Mouse (Mus musculus) heart, postnatal 0 days (tissue): ENCODE measurements around the gene Pdxk. TPM values are rescaled to one million over a fixed set of nuclear protein-coding genes. Genes with fewer than 3 reads are reported as not detected.

Experiments
- ATAC-seq: fragments of 200-750 bp; cut with Nextera tagmentation; 2 replicates; pipeline ENCODE4 v1.8.0; 2017; ENCODE audit warnings: low read depth, moderate number of reproducible peaks, moderate library complexity; ENCODE audit not compliant: insufficient read depth
- DNase-seq: peaks from one replicate; pipeline ENCODE4 v3.0.0-alpha.2; 2016; ENCODE audit warnings: low spot score
- H3K27ac ChIP-seq: fragments of 300-500 bp; sonication (generic); 2 replicates; pipeline ENCODE4 v1.5.1; 2014; ENCODE audit warnings: low read depth, mild to moderate bottlenecking
- H3K27me3 ChIP-seq: fragments of 300-500 bp; sonication (generic); 2 replicates; pipeline ENCODE4 v1.6.1; 2014; ENCODE audit warnings: low read length, mixed read lengths; ENCODE audit not compliant: control insufficient read depth, insufficient read depth
- H3K36me3 ChIP-seq: fragments of 300-500 bp; sonication (generic); replicated peaks from 2 replicates; pipeline ENCODE4 v1.6.1; 2014; ENCODE audit warnings: low read length, mixed read lengths; ENCODE audit not compliant: control insufficient read depth, insufficient read depth
- H3K4me1 ChIP-seq: fragments of 300-500 bp; sonication (generic); 2 replicates; pipeline ENCODE4 v1.6.1; 2014; ENCODE audit warnings: antibody characterized with exemption; ENCODE audit not compliant: control insufficient read depth, insufficient read depth
- H3K4me2 ChIP-seq: fragments of 300-500 bp; sonication (generic); 2 replicates; pipeline ENCODE4 v1.6.1; 2014; ENCODE audit warnings: low read depth, mild to moderate bottlenecking, low read length, moderate library complexity
- H3K4me3 ChIP-seq: fragments of 300-500 bp; sonication (generic); 2 replicates; pipeline ENCODE4 v1.5.1; 2014; ENCODE audit warnings: low read depth, low read length
- H3K9ac ChIP-seq: fragments of 300-500 bp; sonication (generic); replicated peaks from 2 replicates; pipeline ENCODE4 v1.6.1; 2014; ENCODE audit warnings: low read depth, low read length, mixed read lengths
- H3K9me3 ChIP-seq: fragments of 300-500 bp; sonication (generic); replicated peaks from 2 replicates; pipeline ENCODE4 v1.6.1; 2016; ENCODE audit warnings: low read length; ENCODE audit not compliant: control insufficient read depth
- CTCF ChIP-seq: IDR thresholded peaks from 2 replicates; pipeline ENCODE4 v1.5.1; 2016; ENCODE audit warnings: antibody characterized with exemption, control low read depth, low read depth
- EP300 ChIP-seq: IDR thresholded peaks from 2 replicates; pipeline ENCODE4 v1.6.1; 2016; ENCODE audit warnings: antibody characterized with exemption, low read depth
- WGBS: fragments of 180-500 bp; shearing (Covaris S2); extraction: QIAGEN DNeasy Blood & Tissue Kit; methylation state at CpG from one replicate; pipeline ENCODE4 v1.1.7; 2014; 5-methylcytosine and 5-hydroxymethylcytosine counted together
- polyA plus RNA-seq: library from polyadenylated mRNA; unstranded; fragments of >200 nt; fragmentation: Nextera tagmentation; extraction: Ambion mirVana; gene quantifications from 2 replicates; pipeline ENCODE4 v1.2.1, GENCODE M21; 2015
- total RNA-seq: library from RNA; depleted of rRNA; stranded (reverse); fragments of >200 nt; gene quantifications from 2 replicates; pipeline ENCODE4 v1.2.3, GENCODE M21; 2014; ENCODE audit warnings: low replicate concordance

The Pdxk gene
- total and polyA plus RNA-seq, 2 experiments from 2014 or later: 3.7 to 4.6 TPM

- H3K4me2 ChIP-seq: no peak overlapping the region
- no peak for DNase-seq
- WGBS: 62% methylated on average over 3 of the region's 3 CpGs
- H3K9me3 ChIP-seq: no peaks in the 10 kb centered on the region
- no peak for ATAC-seq
- H3K36me3 ChIP-seq: no peaks in the 10 kb centered on the region
- TF ChIP-seq CTCF (no peak), EP300 (no peak)
- no peaks in the 10 kb centered on the region for H3K27me3 ChIP-seq
- H3K4me3 ChIP-seq: no peak overlapping the region
- H3K27ac ChIP-seq: no peak overlapping the region
- no peak overlapping the region for H3K9ac ChIP-seq
- no peaks in the 10 kb centered on the region for H3K4me1 ChIP-seq
These were observed 7.3 kb upstream of the Pdxk start for GRCm38 (mm10) chr10:78472046-78472445.

GRCm38 (mm10) chr10:78470582-78471313 lies 6.0 kb upstream of the Pdxk start:
- H3K27me3 ChIP-seq: no peaks in the 10 kb centered on the region
- H3K9ac ChIP-seq: no peak overlapping the region
- no peaks in the 10 kb centered on the region for H3K36me3 ChIP-seq
- peak overlapping the region; percentile 22; the same call in 1 of the 2 replicates for H3K4me2 ChIP-seq
- peak; percentile 28; the same call in 1 of the 2 replicates for ATAC-seq
- peak overlapping the region; percentile 36 for H3K27ac ChIP-seq
- WGBS: 28% methylated on average over 15 of the region's 15 CpGs
- no peaks in the 10 kb centered on the region for H3K4me1 ChIP-seq
- no peaks in the 10 kb centered on the region for H3K9me3 ChIP-seq
- TF ChIP-seq CTCF (no peak), EP300 (no peak)
- peak; percentile 56 for DNase-seq
- no peak overlapping the region for H3K4me3 ChIP-seq

GRCm38 (mm10) chr10:78467761-78468310 lies 3.1 kb upstream of the Pdxk start:
- Histone ChIP-seq H3K4me3 (no peak overlapping the region), H3K27me3 (no peaks in the 10 kb centered on the region), H3K27ac (no peak overlapping the region), H3K36me3 (no peaks in the 10 kb centered on the region), H3K9ac (no peak overlapping the region), H3K4me2 (no peak overlapping the region), H3K9me3 (no peaks in the 10 kb centered on the region), H3K4me1 (peaks cover 5% of the 10 kb centered on the region; the same call in 1 of the 2 replicates)
- TF ChIP-seq EP300 (no peak), CTCF (no peak)
- ATAC-seq (no peak), DNase-seq (no peak)
- 52% methylated on average over 2 of the region's 2 CpGs for WGBS

- no peak overlapping the region for H3K4me3 ChIP-seq
- no peaks in the 10 kb centered on the region for H3K27me3 ChIP-seq
- 83% methylated on average over 9 of the region's 9 CpGs for WGBS
- H3K9me3 ChIP-seq: no peaks in the 10 kb centered on the region
- H3K9ac ChIP-seq: no peak overlapping the region
- DNase-seq: no peak
- no peak overlapping the region for H3K27ac ChIP-seq
- no peak for ATAC-seq
- no peaks in the 10 kb centered on the region for H3K36me3 ChIP-seq
- H3K4me1 ChIP-seq: peaks cover 5% of the 10 kb centered on the region; the same call in 1 of the 2 replicates
- H3K4me2 ChIP-seq: no peak overlapping the region
- TF ChIP-seq CTCF: no peak
- no peak for TF ChIP-seq EP300
These were observed 1.9 kb upstream of the Pdxk start for GRCm38 (mm10) chr10:78466647-78467046.

GRCm38 (mm10) chr10:78465472-78465871 lies 697 bp upstream of the Pdxk start:
- H3K9ac ChIP-seq: no peak overlapping the region
- 76% methylated on average over 3 of the region's 3 CpGs for WGBS
- H3K4me1 ChIP-seq: peaks cover 5% of the 10 kb centered on the region; the same call in 1 of the 2 replicates
- peak overlapping the region; percentile 16; the same call in 1 of the 2 replicates for H3K27ac ChIP-seq
- H3K4me3 ChIP-seq: no peak overlapping the region
- TF ChIP-seq EP300 (no peak), CTCF (no peak)
- H3K36me3 ChIP-seq: no peaks in the 10 kb centered on the region
- DNase-seq (no peak), ATAC-seq (no peak; the same call in 1 of the 2 replicates)
- H3K9me3 ChIP-seq: no peaks in the 10 kb centered on the region
- no peaks in the 10 kb centered on the region for H3K27me3 ChIP-seq
- H3K4me2 ChIP-seq: peak overlapping the region; percentile 89; the same call in 1 of the 2 replicates
